Mouse (Mus musculus) intestine, embryonic 14.5 days (tissue): ENCODE results near the gene Ctsd. TPM values are rescaled to one million over a fixed set of nuclear protein-coding genes. Genes with fewer than 3 reads are reported as not detected.
A peak's percentile ranks its signal among the peaks of the same experiment; 100 is the strongest.
"Not testable (repeated sequence)": the region's sequence is repeated elsewhere in the genome, so short reads cannot be mapped to it uniquely, and the experiment has no call there.

Experiments
- ATAC-seq: fragments of 200-750 bp; cut with Nextera tagmentation; replicated peaks from 2 replicates; pipeline ENCODE4 v1.8.0; 2017; ENCODE audit warnings: low read depth, moderate number of reproducible peaks, moderate TSS enrichment, moderate library complexity; ENCODE audit not compliant: low FRiP score, low TSS enrichment
- DNase-seq: peaks from one replicate; pipeline ENCODE4 v3.0.0-alpha.2; 2018; ENCODE audit warnings: low spot score
- H3K27ac ChIP-seq: fragments of 300-500 bp; sonication (generic); 2 replicates; pipeline ENCODE4 v1.5.1; 2014; ENCODE audit warnings: low read depth, mild to moderate bottlenecking, control low read depth
- H3K27me3 ChIP-seq: fragments of 300-500 bp; sonication (generic); replicated peaks from 2 replicates; pipeline ENCODE4 v1.6.1; 2014; ENCODE audit warnings: low read length, control low read depth; ENCODE audit not compliant: control insufficient read depth, insufficient read depth
- H3K36me3 ChIP-seq: fragments of 300-500 bp; sonication (generic); 2 replicates; pipeline ENCODE4 v1.6.1; 2014; ENCODE audit warnings: low read length, control low read depth; ENCODE audit not compliant: control insufficient read depth, insufficient read depth
- H3K4me1 ChIP-seq: fragments of 300-500 bp; sonication (generic); replicated peaks from 2 replicates; pipeline ENCODE4 v1.6.1; 2014; ENCODE audit warnings: low read length, control low read depth, mixed read lengths; ENCODE audit not compliant: control insufficient read depth, insufficient read depth
- H3K4me2 ChIP-seq: fragments of 300-500 bp; sonication (generic); 2 replicates; pipeline ENCODE4 v1.6.1; 2014; ENCODE audit warnings: low read length
- H3K4me3 ChIP-seq: fragments of 300-500 bp; sonication (generic); 2 replicates; pipeline ENCODE4 v1.5.1; 2014; ENCODE audit warnings: low read depth, low read length, control low read depth, mixed read lengths
- H3K9ac ChIP-seq: fragments of 300-500 bp; sonication (generic); 2 replicates; pipeline ENCODE4 v1.6.1; 2014; ENCODE audit warnings: mild to moderate bottlenecking, low read length
- H3K9me3 ChIP-seq: fragments of 300-500 bp; sonication (generic); 2 replicates; pipeline ENCODE4 v1.6.1; 2016; ENCODE audit warnings: low read length, control low read depth; ENCODE audit not compliant: control insufficient read depth
- WGBS: fragments of 180-500 bp; shearing (Covaris S2); extraction: QIAGEN DNeasy Blood & Tissue Kit; methylation state at CpG from one replicate; pipeline ENCODE4 v1.1.7; 2014; 5-methylcytosine and 5-hydroxymethylcytosine counted together
- polyA plus RNA-seq: library from polyadenylated mRNA; unstranded; fragments of >200 nt; fragmentation: Nextera tagmentation; extraction: Ambion mirVana; gene quantifications from 2 replicates; pipeline ENCODE4 v1.2.1, GENCODE M21; 2014

Ctsd gene
- polyA plus RNA-seq, 1 experiment from 2014 or later, result 248 TPM

DNA sequence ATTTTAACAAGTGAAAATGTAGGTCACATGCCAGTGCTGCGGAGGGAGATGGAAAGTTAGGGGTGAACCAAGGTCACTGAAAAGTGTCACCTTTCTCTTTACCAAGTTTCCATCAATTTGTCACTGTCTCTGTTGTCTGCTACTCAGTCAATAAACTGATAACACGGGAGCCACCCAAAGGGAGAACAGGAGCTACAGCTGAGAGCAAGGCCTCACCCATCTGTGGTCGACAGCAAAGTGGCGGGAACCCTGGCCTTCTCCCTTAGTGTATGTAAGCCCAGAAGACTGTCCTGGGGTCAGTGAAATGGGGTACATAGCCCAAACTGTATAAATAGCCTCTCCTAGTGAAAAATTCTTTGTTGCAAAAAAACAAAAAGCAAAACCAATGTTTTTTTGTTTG is 40.3 kb downstream of the Ctsd start:
- WGBS, result 62% methylated on average over 4 of the region's 4 CpGs
- DNase-seq (no peak), ATAC-seq (no peak)
- Histone ChIP-seq H3K4me2 (no peak overlapping the region), H3K36me3 (no peaks in the 10 kb centered on the region), H3K9me3 (no peaks in the 10 kb centered on the region), H3K4me1 (peaks cover 9% of the 10 kb centered on the region; the same call in 1 of the 2 replicates), H3K27me3 (no peaks in the 10 kb centered on the region), H3K27ac (no peak overlapping the region), H3K9ac (no peak overlapping the region), H3K4me3 (no peak overlapping the region)

DNA sequence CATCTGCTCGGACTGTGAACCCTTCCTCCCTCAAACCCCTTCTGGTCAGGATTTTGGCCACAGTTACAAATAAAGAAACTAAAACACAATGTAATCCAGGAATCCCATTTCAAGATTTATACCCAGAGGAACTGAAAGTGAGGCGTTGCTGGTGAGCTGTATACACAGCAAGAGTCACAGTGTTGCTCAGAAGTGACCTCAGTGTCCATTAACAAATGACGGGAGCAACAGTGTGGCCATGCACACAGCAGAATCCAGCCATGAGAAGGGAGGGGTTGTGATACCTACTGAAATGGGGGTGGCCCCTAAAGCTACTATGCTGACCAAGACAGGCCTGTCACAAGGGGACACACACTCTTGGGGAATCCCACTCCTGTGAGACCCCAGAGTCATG is 45.6 kb downstream of the Ctsd start:
- Histone ChIP-seq H3K9me3 (no peaks in the 10 kb centered on the region), H3K27ac (no peak overlapping the region), H3K4me2 (no peak overlapping the region), H3K9ac (no peak overlapping the region), H3K4me3 (no peak overlapping the region), H3K27me3 (no peaks in the 10 kb centered on the region), H3K36me3 (no peaks in the 10 kb centered on the region), H3K4me1 (no peaks in the 10 kb centered on the region)
- DNase-seq (no peak), ATAC-seq (no peak)
- WGBS, result 61% methylated on average over 3 of the region's 3 CpGs

DNA sequence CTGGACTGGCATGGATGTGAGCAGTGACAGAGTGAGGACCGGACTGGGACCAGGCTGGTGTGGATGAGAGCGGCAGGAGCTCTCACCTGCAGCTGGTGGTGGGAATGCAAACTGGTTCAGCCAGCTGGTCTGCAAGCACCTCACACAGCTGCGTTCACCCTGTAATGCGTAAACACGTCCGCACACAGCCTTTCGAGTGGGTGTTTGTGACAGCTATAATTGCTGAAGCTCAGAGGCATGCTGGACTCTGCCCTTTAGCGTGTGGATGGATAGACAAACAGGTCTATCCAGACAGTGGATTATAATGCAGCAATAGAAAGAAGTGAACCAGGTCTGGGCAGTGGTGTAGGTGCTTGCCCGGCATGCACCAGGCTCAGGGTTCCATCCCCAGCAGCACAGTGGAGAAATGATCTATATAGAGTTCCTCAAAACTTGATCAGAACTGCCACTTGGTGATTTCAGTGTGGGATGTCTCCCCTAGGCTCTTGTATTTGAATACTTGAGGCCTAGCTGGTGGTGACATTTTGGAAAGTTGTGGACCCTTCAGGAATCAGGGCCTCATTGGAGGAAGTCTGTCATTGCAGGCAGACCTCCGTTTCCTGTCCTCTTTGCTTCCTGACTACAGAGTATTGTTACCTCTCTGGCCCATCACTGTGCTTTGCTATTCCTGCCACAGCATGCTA is 46.1 kb downstream of the Ctsd start:
- Histone ChIP-seq H3K27ac (no peak overlapping the region; the same call in 1 of the 2 replicates), H3K9ac (no peak overlapping the region), H3K4me2 (no peak overlapping the region), H3K9me3 (no peaks in the 10 kb centered on the region), H3K36me3 (no peaks in the 10 kb centered on the region), H3K27me3 (no peaks in the 10 kb centered on the region), H3K4me3 (no peak overlapping the region), H3K4me1 (no peaks in the 10 kb centered on the region)
- DNase-seq, result no peak
- peak; percentile 50; the same call in 1 of the 2 replicates for ATAC-seq
- WGBS, result 50% methylated on average over 10 of the region's 10 CpGs

DNA sequence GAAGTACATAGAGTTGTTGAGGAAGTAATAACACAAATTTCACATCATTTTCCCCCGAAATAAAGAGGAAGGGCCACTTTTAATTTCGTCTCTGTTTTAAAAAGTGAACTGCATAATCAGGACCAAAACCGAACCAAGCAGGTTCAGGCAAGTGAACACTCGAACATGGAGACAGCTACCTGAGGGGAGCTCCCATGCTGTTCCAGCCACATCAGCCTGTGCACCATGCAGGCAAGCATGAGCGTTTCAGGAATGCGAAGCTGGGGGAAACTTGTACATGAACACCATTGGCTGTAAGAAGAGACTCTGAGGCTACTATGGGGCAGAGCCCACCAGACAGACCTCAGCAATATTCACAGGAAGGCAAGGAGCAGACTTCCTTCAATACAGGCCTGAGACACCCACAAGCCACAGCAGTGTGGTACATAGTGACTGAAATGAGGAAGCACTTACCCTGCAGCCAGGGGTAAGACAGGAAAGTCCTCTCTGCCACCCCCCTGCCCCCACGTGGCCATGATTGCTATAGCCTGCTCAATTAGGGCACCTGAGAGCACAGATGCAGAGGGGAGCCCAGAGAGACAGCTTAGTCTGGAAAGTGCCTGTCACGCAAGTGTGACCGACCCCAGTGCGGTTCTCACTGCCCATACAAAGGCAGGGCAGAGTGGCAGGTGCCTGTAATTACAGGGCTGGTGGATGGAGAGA is 47.4 kb downstream of the Ctsd start:
- ATAC-seq, result no peak
- Histone ChIP-seq H3K4me3 (no peak overlapping the region), H3K4me2 (no peak overlapping the region), H3K27me3 (no peaks in the 10 kb centered on the region), H3K9ac (no peak overlapping the region), H3K4me1 (no peaks in the 10 kb centered on the region), H3K27ac (no peak overlapping the region), H3K36me3 (no peaks in the 10 kb centered on the region), H3K9me3 (no peaks in the 10 kb centered on the region)
- 51% methylated on average over 10 of the region's 10 CpGs for WGBS
- DNase-seq, result no peak

DNA sequence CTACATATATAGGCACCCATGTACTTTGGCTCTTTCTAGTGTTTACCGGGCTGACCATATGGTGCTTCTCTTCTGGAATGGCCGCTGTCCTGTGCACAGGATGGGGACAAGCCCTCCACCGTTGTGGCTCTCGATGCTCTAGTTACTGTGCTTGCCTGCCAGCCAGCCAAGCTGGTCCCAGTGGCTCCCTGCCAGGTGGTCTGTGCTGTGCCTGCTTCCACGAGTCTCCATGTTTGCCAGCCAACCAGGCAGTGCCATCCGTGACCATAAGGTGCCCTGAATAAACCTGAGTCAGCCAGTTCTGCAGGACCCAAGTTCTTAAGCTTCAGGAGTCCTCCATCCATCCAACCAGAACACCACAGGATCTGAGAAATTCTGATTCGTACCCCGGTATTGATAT is 52.7 kb downstream of the Ctsd start:
- Histone ChIP-seq H3K4me1 (peaks cover 12% of the 10 kb centered on the region), H3K27ac (peak overlapping the region; percentile 47; the same call in 1 of the 2 replicates), H3K4me3 (no peak overlapping the region), H3K27me3 (no peaks in the 10 kb centered on the region), H3K36me3 (no peaks in the 10 kb centered on the region), H3K4me2 (no peak overlapping the region), H3K9me3 (no peaks in the 10 kb centered on the region), H3K9ac (no peak overlapping the region)
- DNase-seq, result no peak
- no peak for ATAC-seq
- 81% methylated on average over 8 of the region's 8 CpGs for WGBS

DNA sequence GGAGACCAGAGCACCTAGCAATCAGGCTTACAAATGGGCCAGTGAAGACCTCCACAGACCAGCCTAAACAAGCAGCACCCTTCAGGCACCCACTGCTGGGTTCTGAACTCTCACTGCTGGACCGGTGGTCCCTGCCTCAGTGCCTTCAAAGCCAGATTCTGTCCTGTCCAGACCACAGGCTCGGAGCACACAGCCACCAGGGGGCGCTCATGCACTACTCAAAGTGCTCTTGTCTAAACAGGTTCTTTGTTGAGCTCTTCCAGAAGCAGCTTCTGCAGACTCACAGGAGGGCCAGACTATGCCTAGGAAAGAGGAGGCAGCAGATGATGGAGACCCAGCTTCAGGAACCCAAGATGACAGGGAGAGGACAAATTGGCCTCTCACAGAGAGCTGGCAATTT is 53.6 kb downstream of the Ctsd start:
- Histone ChIP-seq H3K27ac (peak overlapping the region; percentile 47; the same call in 1 of the 2 replicates), H3K36me3 (no peaks in the 10 kb centered on the region), H3K4me2 (no peak overlapping the region), H3K4me1 (peaks cover 18% of the 10 kb centered on the region), H3K4me3 (no peak overlapping the region), H3K9ac (no peak overlapping the region), H3K9me3 (no peaks in the 10 kb centered on the region), H3K27me3 (no peaks in the 10 kb centered on the region)
- DNase-seq (peak; percentile 99), ATAC-seq (peak; percentile 83; the same call in 1 of the 2 replicates)
- 0% methylated on average over 3 of the region's 3 CpGs for WGBS

DNA sequence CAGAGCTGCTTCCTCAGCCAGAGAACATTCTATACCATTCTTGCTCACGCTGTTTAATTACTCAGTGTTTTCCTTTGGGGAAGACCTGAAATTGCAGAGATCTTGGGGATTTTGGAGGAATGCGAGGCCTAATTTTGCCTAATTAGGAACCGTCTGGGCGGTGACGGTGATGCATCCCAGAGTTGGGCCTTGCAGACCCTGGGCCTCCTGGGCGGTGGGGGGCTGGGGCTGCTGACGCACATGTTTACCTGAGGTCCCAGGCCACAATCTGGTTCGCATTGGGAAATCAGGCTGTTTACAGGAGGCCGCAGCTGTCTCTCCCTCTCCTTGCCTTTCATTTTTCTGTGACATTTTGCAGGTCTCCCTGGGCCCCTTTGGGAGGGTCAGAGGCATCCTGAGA is 55.1 kb downstream of the Ctsd start:
- not testable (repeated sequence) for H3K27me3 ChIP-seq, ATAC-seq, H3K9me3 ChIP-seq, DNase-seq, H3K36me3 ChIP-seq, H3K9ac ChIP-seq, H3K4me2 ChIP-seq, H3K4me3 ChIP-seq
- H3K4me1 ChIP-seq, result peaks cover 29% of the 10 kb centered on the region
- WGBS, result 54% methylated on average over 4 of the region's 9 CpGs
- H3K27ac ChIP-seq, result peak overlapping the region; percentile 59; the same call in 1 of the 2 replicates

DNA sequence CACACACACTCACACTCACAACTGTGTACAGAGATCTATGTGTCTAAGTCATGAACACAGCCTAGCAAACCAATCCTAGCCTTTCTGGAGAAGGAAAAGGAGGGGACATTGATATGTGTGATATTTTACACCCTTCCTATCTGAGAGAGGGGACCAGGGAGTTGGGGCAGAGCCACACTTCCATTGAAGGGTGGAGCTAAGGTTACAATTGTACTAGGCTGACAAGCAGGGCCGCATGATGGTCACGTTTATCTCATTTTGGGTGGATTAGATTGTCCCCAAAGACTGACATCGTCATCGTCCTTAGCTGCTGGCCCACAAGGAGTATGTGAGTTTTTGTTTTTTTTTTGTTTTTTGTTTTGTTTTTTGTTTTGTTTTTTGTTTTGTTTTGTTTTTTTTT is 56.6 kb downstream of the Ctsd start:
- ATAC-seq (no peak), DNase-seq (no peak)
- Histone ChIP-seq H3K4me3 (no peak overlapping the region), H3K4me2 (no peak overlapping the region), H3K36me3 (no peaks in the 10 kb centered on the region), H3K9me3 (no peaks in the 10 kb centered on the region), H3K27me3 (no peaks in the 10 kb centered on the region), H3K27ac (no peak overlapping the region), H3K4me1 (peaks cover 39% of the 10 kb centered on the region), H3K9ac (no peak overlapping the region)
- 82% methylated on average over 4 of the region's 4 CpGs for WGBS
